Mouse (Mus musculus): Measurements from ENCODE around the gene Smim4. TPM values are rescaled to one million over a fixed set of nuclear protein-coding genes. Genes with fewer than 3 reads are reported as not detected.

The Smim4 gene
- total and polyA plus RNA-seq, 3 experiments: 19.1 to 38.0 (median 26.1) TPM

DNA sequence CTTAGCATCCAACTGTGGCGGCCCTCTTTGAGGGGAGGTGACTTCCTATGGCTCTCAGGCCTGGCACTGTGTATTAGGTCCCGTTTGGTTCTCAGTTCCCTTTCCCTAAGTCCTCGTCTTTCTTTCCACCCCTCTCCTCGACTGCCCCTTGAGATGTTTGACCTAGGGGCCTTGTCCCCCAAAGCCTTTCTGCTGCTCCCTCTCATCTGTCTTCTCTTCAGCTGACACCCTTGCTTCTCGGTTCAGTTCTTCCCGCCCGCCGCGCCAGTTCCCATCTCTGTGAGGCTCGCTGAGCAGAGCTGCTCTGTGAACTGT lies 8.5 kb upstream of the Smim4 start:
- no peaks in the 10 kb centered on the region for H3K9me3 ChIP-seq (replicated peaks; ENCODE audit: low read length)
- H3K36me3 ChIP-seq (replicated peaks in 1 of 2; ENCODE audit: control insufficient read depth in 1 of 2, insufficient read depth in 1 of 2, low read length in 1 of 2): peaks cover 26 to 63% of the 10 kb centered on the region in 2 experiments
- no peaks in the 10 kb centered on the region for H3K79me2 ChIP-seq (replicated peaks; ENCODE audit: control insufficient read depth, extremely low read depth, insufficient read depth, poor library complexity, severe bottlenecking)
- no peak overlapping the region for H3K4me2 ChIP-seq (ENCODE audit: insufficient read depth, low read depth, poor library complexity, severe bottlenecking)
- peaks cover 0 to 3% of the 10 kb centered on the region in 2 experiments; a peak in 2 of 4 replicates for H3K4me1 ChIP-seq (ENCODE audit: control insufficient read depth in 1 of 2, insufficient read depth in 2 of 2)
- in situ Hi-C loops (cut with MboI; ENCODE audit: low pct_ligation_motif_present, low pct_unique_long_range_greater_than_20kb, low sequenced_read_pairs): no loop called here
- H3K27me3 ChIP-seq (replicated peaks): peaks cover 13% of the 10 kb centered on the region
- dilution Hi-C loops (cut with MboI; ENCODE audit: extremely low pct_ligation_motif_present, extremely low pct_unique_long_range_greater_than_20kb, low sequenced_read_pairs): no loop called here
- no peak overlapping the region for H3K4me3 ChIP-seq (replicated peaks in 1 of 3; ENCODE audit: low read depth in 2 of 3, low read length in 2 of 3, poor library complexity in 1 of 3)
- no peak overlapping the region for H3K27ac ChIP-seq (ENCODE audit: insufficient read depth, low read depth)
- TF ChIP-seq ZNF384 (IDR thresholded peaks at IDR 0.05; ENCODE audit: low read depth, low read length) (no peak), MEF2A (IDR thresholded peaks at IDR 0.05; ENCODE audit: borderline replicate concordance, low read depth, low read length) (no peak), ETS1 (conservative IDR thresholded peaks at IDR 0.05; ENCODE audit: low read depth, low read length) (no peak), GABPA (IDR thresholded peaks at IDR 0.05; ENCODE audit: insufficient replicate concordance, low read depth, low read length) (no peak)
- DNase-seq (ENCODE audit: extremely low read depth): no peak
- H3K9ac ChIP-seq (ENCODE audit: insufficient read depth, low read depth): no peak overlapping the region

DNA sequence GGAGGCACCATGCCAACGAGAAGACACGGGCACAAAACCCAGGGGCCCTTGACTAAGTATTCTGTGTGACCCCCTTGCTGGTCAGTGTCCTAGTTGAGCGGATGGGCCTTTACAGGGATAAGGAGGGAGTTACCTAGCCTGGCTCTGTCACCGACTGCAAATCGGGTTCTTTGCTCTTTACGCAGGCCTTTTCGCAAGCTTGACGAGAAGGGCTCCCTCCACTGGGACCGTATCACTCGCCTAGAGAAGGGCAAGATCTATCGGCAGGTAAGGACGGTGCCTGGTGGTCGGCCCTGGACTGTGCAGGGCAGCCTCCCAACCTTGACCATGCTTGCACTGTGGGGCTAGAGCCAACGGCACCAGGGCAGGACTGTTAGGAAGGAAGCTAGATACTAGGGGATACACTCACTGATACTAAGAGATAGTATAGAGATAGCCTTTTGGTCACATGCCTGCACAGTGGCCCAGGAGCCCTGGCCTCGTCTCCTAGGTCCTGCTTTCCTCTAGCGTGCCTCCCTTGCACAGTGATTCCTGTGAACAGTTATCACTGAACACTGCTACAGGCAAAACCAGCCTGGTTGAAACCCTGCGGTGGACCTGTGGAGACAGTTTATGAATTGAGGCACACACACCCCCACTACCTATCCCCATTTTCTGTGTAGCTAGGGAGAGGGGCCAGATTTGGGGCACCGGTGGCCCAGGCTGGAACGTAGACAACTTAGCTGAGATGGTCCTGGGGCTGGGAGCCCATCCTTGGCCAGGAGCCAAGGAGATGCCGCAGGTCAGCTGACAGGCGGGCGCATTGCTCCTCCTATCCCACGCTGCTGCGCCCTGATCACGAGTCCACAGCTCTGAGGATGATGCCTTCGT lies 7.9 kb upstream of the Smim4 start:
- no peaks in the 10 kb centered on the region for H3K79me2 ChIP-seq (replicated peaks; ENCODE audit: control insufficient read depth, extremely low read depth, insufficient read depth, poor library complexity, severe bottlenecking)
- H3K4me2 ChIP-seq (ENCODE audit: insufficient read depth, low read depth, poor library complexity, severe bottlenecking): no peak overlapping the region
- no peaks in the 10 kb centered on the region for H3K9me3 ChIP-seq (replicated peaks; ENCODE audit: low read length)
- H3K27ac ChIP-seq (ENCODE audit: insufficient read depth, low read depth): no peak overlapping the region
- no peak overlapping the region for H3K4me3 ChIP-seq (replicated peaks in 1 of 3; ENCODE audit: low read depth in 2 of 3, low read length in 2 of 3, poor library complexity in 1 of 3)
- in situ Hi-C loops (cut with MboI; ENCODE audit: low pct_ligation_motif_present, low pct_unique_long_range_greater_than_20kb, low sequenced_read_pairs) (no loop called here), dilution Hi-C loops (cut with MboI; ENCODE audit: extremely low pct_ligation_motif_present, extremely low pct_unique_long_range_greater_than_20kb, low sequenced_read_pairs) (no loop called here)
- TF ChIP-seq NELFE (IDR thresholded peaks at IDR 0.05; ENCODE audit: low read depth, low read length): no peak
- TF ChIP-seq USF2 (conservative IDR thresholded peaks at IDR 0.05; ENCODE audit: low read depth, low read length): no peak
- no peak for TF ChIP-seq USF1 (IDR thresholded peaks at IDR 0.05; ENCODE audit: low read depth, low read length)
- no peak for TF ChIP-seq ELF1 (IDR thresholded peaks at IDR 0.05; ENCODE audit: low read depth, low read length)
- no peak for TF ChIP-seq NRF1 (IDR thresholded peaks at IDR 0.05; ENCODE audit: low read depth, low read length)
- no peak for TF ChIP-seq MXI1 (IDR thresholded peaks at IDR 0.05; ENCODE audit: low read depth, low read length)
- no peak for TF ChIP-seq CHD1 (IDR thresholded peaks at IDR 0.05; ENCODE audit: low read depth, low read length)
- TF ChIP-seq JUN (IDR thresholded peaks at IDR 0.05; ENCODE audit: insufficient read depth, low read depth, low read length): no peak
- peaks cover 17% of the 10 kb centered on the region for H3K27me3 ChIP-seq (replicated peaks)
- H3K9ac ChIP-seq (ENCODE audit: insufficient read depth, low read depth): no peak overlapping the region
- no peak for DNase-seq (ENCODE audit: extremely low read depth)
- peaks cover 2 to 3% of the 10 kb centered on the region in 2 experiments; a peak in 2 of 4 replicates for H3K4me1 ChIP-seq (ENCODE audit: control insufficient read depth in 1 of 2, insufficient read depth in 2 of 2)
- H3K36me3 ChIP-seq (replicated peaks in 1 of 2; ENCODE audit: control insufficient read depth in 1 of 2, insufficient read depth in 1 of 2, low read length in 1 of 2): peaks cover 26 to 57% of the 10 kb centered on the region in 2 experiments

Measured in CH12.LX (cell line).